Mouse (Mus musculus) stomach, postnatal 0 days (tissue): ENCODE measurements around the gene Cort.

Experiments
- CTCF ChIP-seq: IDR thresholded peaks from 2 replicates; pipeline ENCODE4 v1.5.1; 2016; ENCODE audit warnings: antibody characterized with exemption, low read depth, mild to moderate bottlenecking, moderate library complexity
- EP300 ChIP-seq: optimal IDR thresholded peaks from 2 replicates; pipeline ENCODE3; 2016; ENCODE audit warnings: antibody characterized with exemption

GRCm38 (mm10) chr4:149138515-149138914 is 12.0 kb upstream of the Cort start:
- TF ChIP-seq CTCF (no peak), EP300 (no peak)
